Mouse (Mus musculus) cerebral cortex, adult 2 months (tissue): ENCODE data around the gene Alkbh4.

ENCODE experiments used
- WGBS: fragments of 180-500 bp; shearing (Covaris S2); methylation state at CpG from one replicate; pipeline ENCODE4 v1.1.7; 2018; 5-methylcytosine and 5-hydroxymethylcytosine counted together

Alkbh4 gene

GRCm38 (mm10) chr5:136143161-136143755 is 7.3 kb downstream of the Alkbh4 start:
- WGBS, result 88% methylated on average over 6 of the region's 6 CpGs

DNA sequence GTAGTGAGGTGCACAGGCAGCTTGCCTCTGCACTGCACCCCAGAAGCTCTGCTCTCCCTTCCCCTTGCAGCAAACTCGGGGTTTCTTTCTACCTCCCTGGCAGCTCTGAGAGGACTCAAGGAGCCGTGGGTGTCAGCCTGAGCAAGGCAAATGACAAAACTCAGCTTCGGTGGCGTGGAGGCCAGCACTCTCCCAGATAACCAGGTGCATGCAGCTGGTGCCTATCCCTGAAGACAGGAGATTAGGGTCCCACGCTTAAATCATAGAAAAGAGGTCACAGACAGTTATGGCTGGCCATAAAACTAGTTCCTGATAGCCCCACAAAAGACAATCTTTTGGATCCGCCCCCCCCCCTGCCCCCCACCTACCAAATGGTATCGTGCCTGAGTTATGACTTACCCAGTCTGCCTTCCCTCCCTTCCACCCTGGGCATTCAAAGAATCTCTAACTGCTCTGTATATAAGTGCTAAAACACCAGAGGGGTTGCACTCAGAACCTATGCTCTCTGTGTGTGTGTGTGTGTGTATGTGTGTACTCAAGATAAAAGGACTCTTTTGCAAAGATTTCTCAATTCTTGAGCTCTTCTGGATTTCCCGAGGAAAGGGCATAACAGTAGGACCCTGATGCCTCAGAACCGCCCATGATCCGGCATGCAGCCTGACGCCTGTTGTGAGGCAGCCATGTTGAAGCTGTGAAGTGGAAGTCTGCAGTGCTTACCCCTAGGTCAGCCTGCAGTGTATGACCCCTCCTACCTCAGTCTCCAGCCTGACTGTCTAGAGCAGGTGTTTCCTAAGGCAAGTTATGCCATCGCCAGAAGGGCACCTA is 8.9 kb downstream of the Alkbh4 start:
- 71% methylated on average over 12 of the region's 12 CpGs for WGBS

DNA sequence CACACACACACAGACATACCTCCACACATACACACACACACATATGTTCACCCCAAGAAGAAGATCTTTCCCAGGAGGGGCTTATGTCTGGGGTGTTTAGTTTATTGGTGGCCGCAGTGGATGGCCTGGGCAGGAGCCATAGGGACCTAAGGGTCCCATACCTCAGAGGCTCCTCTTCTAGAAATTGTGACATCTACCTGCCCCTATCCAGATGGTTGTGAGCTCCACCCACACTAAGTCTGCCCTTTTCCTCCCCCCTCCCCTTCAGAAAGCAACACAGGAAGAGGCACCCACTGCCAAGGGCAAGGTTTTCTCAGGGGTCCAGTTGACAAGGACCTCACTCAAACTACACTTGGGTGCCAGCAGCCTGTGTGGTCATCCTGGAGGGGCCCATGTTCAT is 11.0 kb downstream of the Alkbh4 start:
- WGBS, result 95% methylated on average over 1 of the region's 1 CpGs

GRCm38 (mm10) chr5:136147704-136148103 is 11.8 kb downstream of the Alkbh4 start:
- WGBS, result 80% methylated on average over 8 of the region's 8 CpGs

- WGBS, result 74% methylated on average over 5 of the region's 5 CpGs
Measured at GRCm38 (mm10) chr5:136149134-136149576, 13.2 kb downstream of the Alkbh4 start.

- WGBS, result 65% methylated on average over 8 of the region's 8 CpGs
Measured at GRCm38 (mm10) chr5:136152365-136152764, 16.4 kb downstream of the Alkbh4 start.

DNA sequence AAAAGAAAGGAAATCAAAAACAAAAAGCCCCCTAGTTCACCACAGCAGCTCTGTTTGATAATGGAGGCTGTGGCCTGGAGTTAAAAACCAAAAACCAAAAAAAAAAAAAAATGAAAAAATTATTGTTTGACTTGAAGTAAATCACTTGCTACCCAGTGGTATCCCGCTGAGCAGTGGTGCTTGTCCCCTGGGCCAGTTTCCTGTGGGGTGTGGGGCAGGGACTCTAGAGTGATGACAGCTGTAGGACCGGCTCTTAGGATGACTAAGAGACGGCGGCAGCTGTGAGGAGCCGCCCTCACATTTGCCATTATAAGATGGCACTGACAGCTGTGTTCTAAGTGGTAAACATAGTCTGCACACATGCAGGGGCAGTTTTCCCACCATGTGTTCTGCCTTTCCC is 19.5 kb downstream of the Alkbh4 start:
- WGBS, result 66% methylated on average over 5 of the region's 5 CpGs

GRCm38 (mm10) chr5:136160084-136160483 is 24.1 kb downstream of the Alkbh4 start:
- 81% methylated on average over 11 of the region's 12 CpGs for WGBS

- WGBS, result 75% methylated on average over 11 of the region's 11 CpGs
Measured at GRCm38 (mm10) chr5:136163807-136164474, 28.0 kb downstream of the Alkbh4 start.

GRCm38 (mm10) chr5:136165246-136165645 is 29.3 kb downstream of the Alkbh4 start:
- WGBS, result 76% methylated on average over 8 of the region's 8 CpGs

DNA sequence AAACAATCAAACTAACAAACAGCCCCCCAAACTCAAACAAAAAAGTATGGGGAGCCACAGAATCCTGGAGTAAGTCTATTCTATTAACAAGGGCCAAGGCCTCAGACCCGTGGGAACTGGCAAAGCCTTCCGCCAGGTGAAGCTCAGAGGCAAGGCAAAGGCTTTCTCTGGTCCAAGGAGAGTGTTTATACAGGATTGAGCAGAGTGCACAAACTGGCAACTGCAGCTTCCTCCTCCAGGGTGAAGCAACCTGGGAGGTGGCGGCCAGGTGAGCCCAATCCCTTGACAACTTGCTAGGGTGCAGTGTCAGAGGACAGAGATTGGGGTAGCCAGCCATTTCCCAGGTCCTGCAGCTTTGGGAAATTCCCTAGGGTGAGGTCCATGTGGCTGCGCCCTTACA is 31.4 kb downstream of the Alkbh4 start:
- 99% methylated on average over 4 of the region's 4 CpGs for WGBS

DNA sequence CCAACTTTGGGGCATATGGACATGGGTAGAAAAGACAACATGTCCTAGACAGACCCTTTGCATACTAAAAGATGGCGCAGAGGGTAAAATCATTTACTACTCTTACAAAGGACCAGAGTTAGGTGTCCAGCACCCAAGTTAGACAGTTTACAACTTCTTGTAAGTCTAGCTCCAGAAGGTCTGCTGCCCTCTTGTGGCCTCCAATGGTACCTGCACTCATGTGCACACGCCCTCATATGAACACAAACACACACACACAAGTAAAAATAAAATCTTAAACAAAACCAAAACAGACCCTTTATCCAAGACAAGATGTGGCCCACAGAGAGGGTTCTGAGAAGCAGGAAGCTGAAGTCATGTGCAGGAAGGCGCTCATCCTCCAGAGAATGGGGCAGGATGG is 32.1 kb downstream of the Alkbh4 start:
- 96% methylated on average over 3 of the region's 3 CpGs for WGBS

- WGBS, result 14% methylated on average over 13 of the region's 15 CpGs
Measured at GRCm38 (mm10) chr5:136169626-136170511, 33.9 kb downstream of the Alkbh4 start.

- WGBS, result 2% methylated on average over 49 of the region's 49 CpGs
Measured at GRCm38 (mm10) chr5:136170512-136171362, 34.8 kb downstream of the Alkbh4 start, which contains the start of gene Orai2. Gene Orai2, minus strand, starts transcription at chr5:136170713.

GRCm38 (mm10) chr5:136171363-136172341 is 35.7 kb downstream of the Alkbh4 start:
- WGBS, result 19% methylated on average over 17 of the region's 17 CpGs

DNA sequence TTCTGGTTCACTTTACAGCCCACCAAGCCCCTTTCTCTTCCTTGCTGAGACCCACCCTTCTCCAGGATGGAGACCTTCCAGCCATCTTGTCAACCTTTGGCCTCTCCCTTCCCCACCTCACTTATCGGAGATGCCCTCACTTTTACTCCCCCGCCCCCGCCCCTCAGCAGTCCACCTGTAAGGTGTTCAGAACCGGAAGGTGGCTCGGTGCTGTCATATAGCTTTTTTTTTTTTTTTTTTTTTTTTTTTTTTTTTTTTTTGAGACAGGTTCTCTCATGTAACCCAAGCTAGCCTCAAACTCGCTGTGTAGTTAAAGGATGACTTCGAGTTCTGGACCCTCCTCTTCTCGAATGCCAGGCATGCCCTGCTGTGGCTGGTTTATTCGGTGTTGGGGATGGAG is 37.0 kb downstream of the Alkbh4 start:
- WGBS, result 79% methylated on average over 9 of the region's 9 CpGs

GRCm38 (mm10) chr5:136173606-136174463 is 37.9 kb downstream of the Alkbh4 start:
- 8% methylated on average over 9 of the region's 9 CpGs for WGBS

- 82% methylated on average over 5 of the region's 5 CpGs for WGBS
Measured at GRCm38 (mm10) chr5:136179594-136179993, 43.6 kb downstream of the Alkbh4 start.
